Mouse (Mus musculus) brown adipose tissue, adult 24 weeks (tissue): ENCODE measurements at regions not wholly inside any gene's neighbourhood (a gene's known extent, or its start where the extent isn't known, plus 50 kb on each side); places are given as distances from the start of the nearest gene placed in this dataset.

Experiments used
- H3K27ac ChIP-seq: fragments of 200-500 bp; replicated peaks from 2 replicates; pipeline ENCODE4 v1.5.1; 2012; ENCODE audit warnings: low read depth, mild to moderate bottlenecking, low read length
- H3K4me1 ChIP-seq: fragments of 200-500 bp; 2 replicates; pipeline ENCODE4 v1.6.1; 2012; ENCODE audit warnings: low read length, mixed read lengths; ENCODE audit not compliant: control insufficient read depth, insufficient read depth, insufficient read length
- H3K4me3 ChIP-seq: fragments of 200-500 bp; 2 replicates; pipeline ENCODE4 v1.5.1; 2012; ENCODE audit warnings: low read depth, mild to moderate bottlenecking, low read length, moderate library complexity; ENCODE audit not compliant: insufficient read depth

- H3K4me1 ChIP-seq, result no peaks in the 10 kb centered on the region
- no peak overlapping the region for H3K4me3 ChIP-seq
- H3K27ac ChIP-seq, result no peak overlapping the region
Observed at GRCm38 (mm10) chr3:143722571-143722970, 482.4 kb downstream of the Lmo4 start.

- no peak overlapping the region for H3K27ac ChIP-seq
- H3K4me1 ChIP-seq, result no peaks in the 10 kb centered on the region
- H3K4me3 ChIP-seq, result no peak overlapping the region
Observed at GRCm38 (mm10) chr3:143722082-143722481, 482.9 kb downstream of the Lmo4 start.

- no peak overlapping the region for H3K4me3 ChIP-seq
- H3K27ac ChIP-seq, result no peak overlapping the region
- no peaks in the 10 kb centered on the region for H3K4me1 ChIP-seq
Observed at GRCm38 (mm10) chr3:143713183-143713582, 491.8 kb downstream of the Lmo4 start.

DNA sequence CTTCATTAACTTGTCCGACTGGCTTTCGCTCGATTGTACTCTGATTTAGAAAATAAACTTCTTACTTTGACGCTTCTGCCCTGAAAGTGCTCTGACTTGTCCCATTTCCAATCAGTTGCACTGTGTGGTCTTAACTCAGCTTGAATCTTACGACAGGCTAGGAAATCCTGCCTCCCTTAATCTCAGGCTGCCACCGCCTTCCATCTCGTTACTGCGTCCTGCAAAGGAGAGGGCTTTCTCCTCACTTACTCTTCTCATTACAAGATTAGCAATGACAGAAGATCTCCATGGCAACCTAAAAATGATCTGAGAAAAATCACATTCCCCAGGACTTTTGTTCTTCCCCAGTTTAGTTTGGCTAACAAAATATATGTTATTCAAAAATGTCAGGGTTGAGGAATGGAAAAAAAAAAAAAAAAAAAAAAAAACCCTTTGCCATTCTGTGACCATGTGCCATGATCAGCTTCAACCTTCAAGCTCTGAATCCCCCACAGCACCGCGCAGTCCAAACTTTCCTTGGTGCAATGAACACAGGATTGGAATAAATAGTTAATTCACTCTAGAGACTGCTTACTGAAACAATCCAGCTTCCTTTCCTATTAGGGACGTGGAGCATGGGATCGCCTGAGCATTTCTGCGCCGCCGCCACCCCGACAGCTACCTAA lies 494.1 kb downstream of the Lmo4 start:
- no peak overlapping the region for H3K27ac ChIP-seq
- no peaks in the 10 kb centered on the region for H3K4me1 ChIP-seq
- no peak overlapping the region for H3K4me3 ChIP-seq

DNA sequence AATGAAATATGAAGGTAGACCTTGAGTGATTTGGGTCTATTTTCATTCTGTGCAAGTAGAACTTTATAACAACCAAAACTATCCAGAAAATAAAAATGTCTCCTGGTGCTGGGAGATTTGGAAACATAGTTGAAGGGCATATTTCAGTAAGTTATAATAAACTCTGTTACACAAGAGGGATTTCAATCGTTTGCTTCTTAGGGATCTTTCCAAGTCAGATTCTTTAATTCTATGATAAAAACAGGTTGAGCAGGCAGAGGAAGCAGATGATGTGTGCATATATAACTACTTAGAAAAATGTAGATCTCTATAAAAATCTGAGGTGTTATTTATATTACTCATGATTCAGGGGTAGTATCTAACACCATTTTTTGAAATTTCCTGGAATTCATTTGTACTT lies 498.3 kb downstream of the Lmo4 start:
- no peaks in the 10 kb centered on the region for H3K4me1 ChIP-seq
- no peak overlapping the region for H3K4me3 ChIP-seq
- no peak overlapping the region for H3K27ac ChIP-seq

- no peaks in the 10 kb centered on the region for H3K4me1 ChIP-seq
Observed at GRCm38 (mm10) chr3:143694817-143695216, 510.2 kb downstream of the Lmo4 start.

GRCm38 (mm10) chr3:143685742-143686141 lies 519.3 kb downstream of the Lmo4 start:
- Histone ChIP-seq H3K27ac (no peak overlapping the region), H3K4me3 (no peak overlapping the region), H3K4me1 (no peaks in the 10 kb centered on the region)

More at GRCm38 (mm10) chr3:143694817-143695216, 510.2 kb downstream of the Lmo4 start:
- no peak overlapping the region for H3K4me3 ChIP-seq
- H3K27ac ChIP-seq, result no peak overlapping the region

DNA sequence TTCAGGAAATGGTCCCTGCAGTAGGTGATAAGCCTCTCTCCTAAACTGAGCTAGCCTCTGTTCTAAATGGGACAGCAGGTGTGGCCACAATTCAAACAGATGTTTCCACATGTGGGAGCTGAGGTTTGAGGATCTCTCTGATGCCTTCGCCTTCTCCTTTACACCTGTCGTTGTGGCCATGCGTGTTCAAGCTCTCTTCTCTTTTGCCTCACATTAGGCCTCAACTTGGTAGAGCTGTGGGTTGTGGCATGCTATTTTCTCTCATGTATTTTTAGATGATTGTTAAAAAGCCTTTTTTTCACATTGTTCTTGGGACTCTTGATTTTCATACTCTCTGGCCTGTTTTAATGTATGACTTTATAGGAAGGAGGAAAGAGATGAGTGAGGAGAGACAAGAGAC lies 526.8 kb downstream of the Lmo4 start:
- no peaks in the 10 kb centered on the region for H3K4me1 ChIP-seq
- H3K4me3 ChIP-seq, result no peak overlapping the region
- H3K27ac ChIP-seq, result no peak overlapping the region

- Histone ChIP-seq H3K4me1 (no peaks in the 10 kb centered on the region), H3K27ac (no peak overlapping the region), H3K4me3 (no peak overlapping the region)
Observed at GRCm38 (mm10) chr3:143674855-143675254, 530.2 kb downstream of the Lmo4 start.

GRCm38 (mm10) chr3:143674446-143674845 lies 530.6 kb downstream of the Lmo4 start:
- Histone ChIP-seq H3K4me1 (no peaks in the 10 kb centered on the region), H3K27ac (no peak overlapping the region), H3K4me3 (no peak overlapping the region)

DNA sequence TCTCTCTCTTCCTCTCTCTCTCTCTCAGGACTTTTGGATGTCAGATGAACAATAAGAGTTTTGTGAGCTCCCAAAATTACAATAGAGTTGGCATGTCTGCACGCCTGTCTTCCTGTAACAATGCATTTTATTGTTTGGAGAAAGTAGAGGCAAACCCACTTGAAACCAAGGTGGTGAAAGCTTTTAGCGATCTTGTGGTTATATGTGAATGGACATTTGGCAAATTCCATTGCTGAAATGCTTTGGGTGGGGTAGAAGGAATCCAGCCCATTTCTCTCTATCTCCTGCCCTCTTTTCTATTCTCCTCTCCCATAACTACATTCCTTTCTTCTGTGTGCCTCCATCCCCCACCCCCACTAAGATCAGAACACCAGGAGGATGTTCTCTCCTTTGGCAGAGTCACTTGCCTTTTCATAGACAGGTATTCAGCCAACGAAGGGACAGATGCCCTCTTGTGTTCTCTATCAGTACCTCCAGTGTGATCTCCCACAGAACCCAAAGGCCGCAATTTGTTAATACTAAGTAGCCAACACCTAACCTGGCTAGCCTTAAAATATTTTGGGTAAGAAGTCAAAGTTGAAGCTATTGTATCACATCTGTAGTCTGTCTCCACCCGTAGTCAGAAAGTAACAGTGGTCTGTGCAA lies 542.9 kb downstream of the Lmo4 start:
- Histone ChIP-seq H3K4me3 (no peak overlapping the region), H3K27ac (no peak overlapping the region), H3K4me1 (no peaks in the 10 kb centered on the region)

- Histone ChIP-seq H3K4me1 (no peaks in the 10 kb centered on the region), H3K4me3 (no peak overlapping the region), H3K27ac (no peak overlapping the region)
Observed at GRCm38 (mm10) chr3:143659421-143659978, 545.5 kb downstream of the Lmo4 start.

DNA sequence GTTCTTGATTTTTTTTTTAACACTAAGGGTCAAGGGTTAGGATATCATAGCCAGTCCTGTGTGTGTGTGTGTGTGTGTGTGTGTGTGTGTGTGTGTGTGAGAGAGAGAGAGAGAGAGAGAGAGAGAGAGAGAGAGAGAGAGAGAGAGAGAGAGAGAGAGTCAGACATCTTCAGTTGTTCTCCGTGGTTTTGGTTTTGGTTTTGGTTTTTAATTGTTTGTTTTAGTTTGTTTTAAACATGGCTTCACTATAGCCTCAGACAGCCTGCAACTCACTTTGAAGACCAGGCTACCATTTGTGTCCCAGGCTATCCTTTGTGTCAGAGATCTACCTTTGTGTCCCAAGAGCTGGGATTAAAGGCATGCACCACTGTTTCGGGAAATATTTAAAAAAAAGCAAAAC lies 557.8 kb downstream of the Lmo4 start:
- Histone ChIP-seq H3K27ac (no peak overlapping the region), H3K4me1 (no peaks in the 10 kb centered on the region), H3K4me3 (no peak overlapping the region)

GRCm38 (mm10) chr3:143646836-143647235 lies 558.2 kb downstream of the Lmo4 start:
- Histone ChIP-seq H3K4me3 (no peak overlapping the region), H3K4me1 (no peaks in the 10 kb centered on the region), H3K27ac (no peak overlapping the region)

GRCm38 (mm10) chr3:143633036-143633435 lies 572.0 kb downstream of the Lmo4 start:
- Histone ChIP-seq H3K27ac (no peak overlapping the region), H3K4me1 (no peaks in the 10 kb centered on the region), H3K4me3 (no peak overlapping the region)

GRCm38 (mm10) chr3:143631183-143631582 lies 573.8 kb downstream of the Lmo4 start:
- no peak overlapping the region for H3K27ac ChIP-seq
- H3K4me3 ChIP-seq, result no peak overlapping the region
- no peaks in the 10 kb centered on the region for H3K4me1 ChIP-seq
